Mouse (Mus musculus): ENCODE results near the gene Qpct. TPM values are rescaled to one million over a fixed set of nuclear protein-coding genes. Genes with fewer than 3 reads are reported as not detected.

Qpct gene
- 0.02 TPM in 1 of 2 replicates, not detected in the other for polyA plus RNA-seq (2012)

GRCm38 (mm10) chr17:79051606-79052005 is at the start of gene Qpct:
Gene Qpct, plus strand, starts transcription at chr17:79051906.

DNA sequence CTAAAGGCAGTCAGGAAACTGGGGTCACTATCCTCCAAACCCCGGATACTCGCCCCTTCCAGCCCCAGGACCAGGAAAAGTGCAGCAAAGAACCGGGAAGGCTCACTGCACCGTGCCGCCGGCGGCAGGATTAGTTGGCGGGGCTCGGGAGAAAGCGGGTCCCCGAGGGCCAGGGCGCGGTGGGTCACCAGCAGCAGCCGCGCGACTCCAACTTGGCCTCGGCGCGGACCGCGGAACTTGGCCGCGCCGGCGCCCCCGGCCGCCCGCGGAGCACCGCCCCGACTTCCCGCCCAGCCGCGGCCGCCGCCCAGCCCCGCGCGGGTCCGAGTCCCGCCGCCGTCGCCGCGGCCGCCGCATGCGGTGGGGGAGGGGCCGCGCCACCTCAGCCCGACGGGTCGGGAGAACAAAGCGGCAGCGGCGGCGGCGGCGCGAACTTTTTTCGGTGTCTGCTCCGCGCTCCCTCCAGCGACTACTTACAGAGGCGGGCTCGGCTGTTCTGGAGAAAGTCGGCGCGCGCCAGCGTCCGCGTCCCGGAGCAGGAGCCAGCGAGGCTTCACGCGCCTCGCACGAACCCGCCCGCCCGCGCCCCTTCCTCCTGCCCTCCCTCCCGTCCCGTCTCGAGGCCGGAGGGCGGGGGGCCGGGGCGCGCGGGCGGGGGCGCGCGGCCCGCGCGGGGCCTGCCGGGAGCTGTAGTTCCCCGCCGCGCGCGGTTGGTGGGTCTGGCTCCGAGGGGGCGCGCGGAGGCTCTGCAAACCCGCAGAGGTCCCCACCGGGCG is 31.3 kb upstream of the Qpct start, which contains the start of gene Prkd3:
Gene Prkd3, minus strand, starts transcription at position 609 of the 776 bp plus-strand sequence.

Other genes starting within 250 kb of the Qpct start
- gene Heatr5b, start 216.5 kb upstream of the Qpct start, polyA plus RNA-seq (2012), result 1.8 TPM in 2 replicates
- 1.1 and 1.2 TPM in 2 replicates for gene Gpatch11, start 216.3 kb upstream of the Qpct start, polyA plus RNA-seq (2012)
- gene Eif2ak2, start 169.3 kb upstream of the Qpct start, polyA plus RNA-seq (2012), result 8.9 and 10.0 TPM in 2 replicates
- gene Sult6b1, start 144.9 kb upstream of the Qpct start, polyA plus RNA-seq (2012), result not detected in 2 replicates
- gene Cebpzos, start 135.4 kb upstream of the Qpct start, polyA plus RNA-seq (2012), result 5.0 and 6.2 TPM in 2 replicates
- 37.7 and 48.4 TPM in 2 replicates for gene Cebpz, start 114.8 kb upstream of the Qpct start, polyA plus RNA-seq (2012)
- gene Ndufaf7, start 114.8 kb upstream of the Qpct start, polyA plus RNA-seq (2012), result 1.9 and 2.1 TPM in 2 replicates
- gene Prkd3, start 31.1 kb upstream of the Qpct start, polyA plus RNA-seq (2012), result 1.3 TPM in 2 replicates